Mouse (Mus musculus): ENCODE measurements at regions not wholly inside any gene's neighbourhood (a gene's known extent, or its start where the extent isn't known, plus 50 kb on each side); places are given as distances from the start of the nearest gene placed in this dataset.

DNA sequence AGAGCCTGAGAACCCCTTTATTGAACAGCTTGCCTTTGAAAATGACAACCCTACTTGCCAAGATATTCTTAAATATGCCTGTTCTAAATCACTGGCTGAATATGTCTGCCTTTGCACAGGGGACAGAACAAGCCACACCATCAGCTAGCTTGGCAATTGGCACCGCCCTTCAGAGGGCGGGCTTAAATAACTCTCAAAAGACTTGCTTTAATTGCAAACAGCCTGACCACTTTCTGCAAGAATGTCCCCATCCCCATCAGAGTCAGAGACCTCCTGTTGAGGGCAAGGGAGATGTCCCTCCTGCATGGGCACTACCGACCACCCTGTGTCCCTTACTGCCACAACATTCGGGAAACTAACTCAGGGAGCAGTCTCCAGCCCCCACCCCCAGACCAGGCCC, 88.4 kb upstream of the Slc1a4 start:
- TF ChIP-seq CTCF (conservative IDR thresholded peaks at IDR 0.05 in 1 of 2, IDR thresholded peaks at IDR 0.05 in 1 of 2; ENCODE audit: low read depth in 2 of 2, low read length in 2 of 2) (no peak), POLR2A (IDR thresholded peaks at IDR 0.05; ENCODE audit: low read depth, low read length) (no peak), USF1 (IDR thresholded peaks at IDR 0.05; ENCODE audit: low read depth, low read length) (no peak)

All from CH12.LX (cell line).